Mouse (Mus musculus) gastrocnemius, postnatal 36 days (tissue): Measurements from ENCODE around the gene Aff3. TPM values are rescaled to one million over a fixed set of nuclear protein-coding genes. Genes with fewer than 3 reads are reported as not detected.

ENCODE experiments used
- DNase-seq, 2 experiments: peaks; one replicate each; pipeline ENCODE4 v3.0.0; 2022
- intact Hi-C: fragments of 180-260 bp; cut with DNase I; formaldehyde crosslinking; loops from one replicate; pipeline ENCODE4 v1.15.1; 2025
- total RNA-seq, 2 experiments: library from RNA; stranded (reverse); gene quantifications; 2 replicates each; pipeline ENCODE4 v1.2.3; 2021

The Aff3 gene
- total RNA-seq, 2 experiments from 2014 or later = 1.8 to 1.9 TPM

GRCm38 (mm10) chr1:38217912-38218795 lies 446.6 kb downstream of the Aff3 start:
- intact Hi-C loops = no loop called here
- DNase-seq = peak; percentile 32 to 38

- DNase-seq = no peak
- intact Hi-C loops = no loop called here
Observed at GRCm38 (mm10) chr1:38217098-38217497, 447.7 kb downstream of the Aff3 start.

GRCm38 (mm10) chr1:38213377-38213776 lies 451.4 kb downstream of the Aff3 start:
- intact Hi-C loops = no loop called here
- DNase-seq = no peak

- intact Hi-C loops = no loop called here
- DNase-seq = no peak
Observed at GRCm38 (mm10) chr1:38212386-38212785, 452.4 kb downstream of the Aff3 start.

GRCm38 (mm10) chr1:38202475-38203183 lies 462.1 kb downstream of the Aff3 start:
- intact Hi-C loops = no loop called here
- no peak for DNase-seq

- no peak for DNase-seq
Observed at GRCm38 (mm10) chr1:38201796-38202195, 463.0 kb downstream of the Aff3 start.

GRCm38 (mm10) chr1:38199669-38200635 lies 464.8 kb downstream of the Aff3 start:
- intact Hi-C loops = no loop called here

More at GRCm38 (mm10) chr1:38201796-38202195, 463.0 kb downstream of the Aff3 start:
- intact Hi-C loops = no loop called here

GRCm38 (mm10) chr1:38198393-38199029 lies 466.2 kb downstream of the Aff3 start:
- DNase-seq = no peak
- intact Hi-C loops = no loop called here

More at GRCm38 (mm10) chr1:38199669-38200635, 464.8 kb downstream of the Aff3 start:
- DNase-seq = peak in 1 of 2 experiments; percentile 20

- intact Hi-C loops = no loop called here
- no peak for DNase-seq
Observed at GRCm38 (mm10) chr1:38197145-38197682, 467.5 kb downstream of the Aff3 start.

- DNase-seq = no peak
- intact Hi-C loops = no loop called here
Observed at GRCm38 (mm10) chr1:38195721-38196120, 469.0 kb downstream of the Aff3 start.

GRCm38 (mm10) chr1:38186227-38186545 lies 478.6 kb downstream of the Aff3 start:
- intact Hi-C loops = loop anchor here (5.0 to 10.0 kb wide), 4 partner anchors 206 to 601 kb away; no protein-coding TSS in a partner anchor
- no peak for DNase-seq

GRCm38 (mm10) chr1:38185517-38186226 lies 479.1 kb downstream of the Aff3 start:
- intact Hi-C loops = loop anchor here (5.0 to 10.0 kb wide), 4 partner anchors 207 to 602 kb away; no protein-coding TSS in a partner anchor
- peak; percentile 53 to 75 for DNase-seq

GRCm38 (mm10) chr1:38181020-38181550 lies 483.7 kb downstream of the Aff3 start:
- no peak for DNase-seq
- intact Hi-C loops = loop anchor here (10.0 kb wide), 1 partner anchor 424 kb away; no protein-coding TSS in a partner anchor

- DNase-seq = no peak
- intact Hi-C loops = no loop called here
Observed at GRCm38 (mm10) chr1:38178929-38179328, 485.8 kb downstream of the Aff3 start.

- intact Hi-C loops = no loop called here
- DNase-seq = no peak
Observed at GRCm38 (mm10) chr1:38176077-38176476, 488.7 kb downstream of the Aff3 start.

GRCm38 (mm10) chr1:38171874-38172273 lies 492.9 kb downstream of the Aff3 start:
- intact Hi-C loops = no loop called here
- no peak for DNase-seq

GRCm38 (mm10) chr1:38165696-38166095 lies 499.1 kb downstream of the Aff3 start:
- intact Hi-C loops = no loop called here
- no peak for DNase-seq

GRCm38 (mm10) chr1:38150086-38150485 lies 514.7 kb downstream of the Aff3 start:
- intact Hi-C loops = no loop called here
- DNase-seq = no peak

GRCm38 (mm10) chr1:38146008-38146407 lies 518.7 kb downstream of the Aff3 start:
- intact Hi-C loops = no loop called here
- DNase-seq = no peak
